Mouse (Mus musculus) CH12.LX (cell line): ENCODE data around the gene Igf1.

ENCODE experiments used
- CHD2 ChIP-seq: IDR thresholded peaks from 2 replicates; pipeline ENCODE4 v1.6.1; 2011; ENCODE audit warnings: low read length, improper control_type of control experiment
- CTCF ChIP-seq, 2 experiments: IDR thresholded peaks in 1 of 2; conservative IDR thresholded peaks in 1 of 2; 2 replicates each; pipeline ENCODE4 v1.5.1; 2011 to 2012; ENCODE audit warnings: low read depth in 2 of 2, low read length in 2 of 2, improper control_type of control experiment in 1 of 2, inconsistent platforms in 1 of 2, mild to moderate bottlenecking in 1 of 2, moderate library complexity in 1 of 2
- E2F4 ChIP-seq: IDR thresholded peaks from 2 replicates; pipeline ENCODE4 v1.6.1; 2011; ENCODE audit warnings: low read depth, low read length, improper control_type of control experiment; ENCODE audit not compliant: insufficient replicate concordance
- EP300 ChIP-seq: IDR thresholded peaks from 2 replicates; pipeline ENCODE4 v1.6.1; 2011; ENCODE audit warnings: low read length, improper control_type of control experiment
- HCFC1 ChIP-seq: IDR thresholded peaks from 2 replicates; pipeline ENCODE4 v1.6.1; 2012; ENCODE audit warnings: low read depth, mild to moderate bottlenecking, inconsistent platforms, low read length, improper control_type of control experiment
- MYC ChIP-seq: IDR thresholded peaks from 2 replicates; pipeline ENCODE4 v1.6.1; 2011; ENCODE audit warnings: low read depth, mild to moderate bottlenecking, improper control_type of control experiment, low read length
- NRF1 ChIP-seq: IDR thresholded peaks from 2 replicates; pipeline ENCODE4 v1.6.1; 2014; ENCODE audit warnings: low read depth, mild to moderate bottlenecking, inconsistent platforms, low read length, improper control_type of control experiment, moderate library complexity
- POLR2A ChIP-seq: IDR thresholded peaks from 2 replicates; pipeline ENCODE4 v1.6.1; 2011; ENCODE audit warnings: low read depth, mild to moderate bottlenecking, improper control_type of control experiment, low read length
- ZC3H11A ChIP-seq: IDR thresholded peaks from 2 replicates; pipeline ENCODE4 v1.6.1; 2012; ENCODE audit warnings: low read depth, mild to moderate bottlenecking, inconsistent platforms, low read length, improper control_type of control experiment

- TF ChIP-seq POLR2A (no peak), NRF1 (no peak), CTCF (conservative IDR thresholded peaks at IDR 0.05 in 1 of 2, IDR thresholded peaks at IDR 0.05 in 1 of 2; ENCODE audit: low read depth in 2 of 2, low read length in 2 of 2) (no peak), CHD2 (no peak), ZC3H11A (no peak), MYC (no peak), E2F4 (no peak), HCFC1 (no peak), EP300 (no peak)
Observed at GRCm38 (mm10) chr10:87927131-87927609, 69.1 kb downstream of the Igf1 start.
